Mouse (Mus musculus) embryonic facial prominence, embryonic 15.5 days (tissue): Measurements from ENCODE around the gene Dgcr6. TPM values are rescaled to one million over a fixed set of nuclear protein-coding genes. Genes with fewer than 3 reads are reported as not detected.
"Not testable (repeated sequence)": the region's sequence is repeated elsewhere in the genome, so short reads cannot be mapped to it uniquely, and the experiment has no call there.

Experiments used
- ATAC-seq: fragments of 200-750 bp; cut with Nextera tagmentation; 2 replicates; pipeline ENCODE4 v1.8.0; 2017; ENCODE audit warnings: low read depth, moderate TSS enrichment; ENCODE audit not compliant: insufficient number of reproducible peaks, low FRiP score, low TSS enrichment
- H3K27ac ChIP-seq: fragments of 300-500 bp; sonication (generic); replicated peaks from 2 replicates; pipeline ENCODE4 v1.5.1; 2015; ENCODE audit warnings: mild to moderate bottlenecking, inconsistent platforms
- H3K27me3 ChIP-seq: fragments of 300-500 bp; sonication (generic); 2 replicates; pipeline ENCODE4 v1.6.1; 2015; ENCODE audit warnings: inconsistent platforms
- H3K36me3 ChIP-seq: fragments of 300-500 bp; sonication (generic); 2 replicates; pipeline ENCODE4 v1.6.1; 2015; ENCODE audit warnings: mild to moderate bottlenecking, inconsistent platforms
- H3K4me1 ChIP-seq: fragments of 300-500 bp; sonication (generic); 2 replicates; pipeline ENCODE4 v1.6.1; 2015; ENCODE audit warnings: inconsistent platforms
- H3K4me2 ChIP-seq: fragments of 300-500 bp; sonication (generic); replicated peaks from 2 replicates; pipeline ENCODE4 v1.6.1; 2015; ENCODE audit warnings: mild to moderate bottlenecking, inconsistent platforms
- H3K4me3 ChIP-seq: fragments of 300-500 bp; sonication (generic); replicated peaks from 2 replicates; pipeline ENCODE4 v1.5.1; 2015; ENCODE audit warnings: mild to moderate bottlenecking, inconsistent platforms
- H3K9ac ChIP-seq: fragments of 300-500 bp; sonication (generic); 2 replicates; pipeline ENCODE4 v1.6.1; 2015; ENCODE audit warnings: inconsistent platforms
- H3K9me3 ChIP-seq: fragments of 300-500 bp; sonication (generic); replicated peaks from 2 replicates; pipeline ENCODE4 v1.6.1; 2016; ENCODE audit warnings: inconsistent platforms
- WGBS: fragments of 180-500 bp; shearing (Covaris S2); methylation state at CpG from one replicate; pipeline ENCODE4 v1.1.7; 2015; 5-methylcytosine and 5-hydroxymethylcytosine counted together
- polyA plus RNA-seq: library from polyadenylated mRNA; unstranded; fragments of >200 nt; fragmentation: Nextera tagmentation; extraction: Ambion mirVana; gene quantifications from 2 replicates; pipeline ENCODE4 v1.2.1, GENCODE M21; 2015

Dgcr6 gene
- polyA plus RNA-seq: 108 and 115 TPM in 2 replicates

- ATAC-seq: peak; percentile 54; the same call in 1 of the 2 replicates
- no peaks in the 10 kb centered on the region for H3K9me3 ChIP-seq
- H3K4me3 ChIP-seq: peak within 1 kb of the TSS; percentile 15; the same call in 1 of the 2 replicates
- 0 out of 2 replicates have a peak within 1 kb of the TSS, but pooled peaks have one; percentile 19 for H3K4me2 ChIP-seq
- no peak within 1 kb of the TSS for H3K27ac ChIP-seq
- H3K36me3 ChIP-seq: no peaks in the 10 kb centered on the region
- H3K4me1 ChIP-seq: peaks cover 3% of the 10 kb centered on the region
- WGBS: 8% methylated on average over 11 of the region's 11 CpGs
- no peak within 1 kb of the TSS for H3K9ac ChIP-seq
- no peaks in the 10 kb centered on the region for H3K27me3 ChIP-seq
Observed at GRCm38 (mm10) chr16:18052731-18053202, at the start of gene Dgcr6. TSS of gene Dgcr6 (plus strand) at chr16:18052860.

- H3K4me2 ChIP-seq: no peak overlapping the region
- 52% methylated on average over 5 of the region's 5 CpGs for WGBS
Observed at GRCm38 (mm10) chr16:18004589-18004988, 48.1 kb upstream of the Dgcr6 start.

GRCm38 (mm10) chr16:18007083-18007482, 45.6 kb upstream of the Dgcr6 start:
- no peak overlapping the region for H3K4me2 ChIP-seq
- H3K9ac ChIP-seq: no peak overlapping the region
- no peaks in the 10 kb centered on the region for H3K27me3 ChIP-seq
- H3K9me3 ChIP-seq: no peaks in the 10 kb centered on the region
- ATAC-seq: no peak
- H3K36me3 ChIP-seq: no peaks in the 10 kb centered on the region
- no peak overlapping the region for H3K4me3 ChIP-seq
- H3K4me1 ChIP-seq: no peaks in the 10 kb centered on the region
- 39% methylated on average over 4 of the region's 4 CpGs for WGBS
- no peak overlapping the region for H3K27ac ChIP-seq

More at GRCm38 (mm10) chr16:18004589-18004988, 48.1 kb upstream of the Dgcr6 start:
- H3K9me3 ChIP-seq: no peaks in the 10 kb centered on the region
- H3K4me1 ChIP-seq: no peaks in the 10 kb centered on the region
- ATAC-seq: no peak
- H3K9ac ChIP-seq: no peak overlapping the region
- no peaks in the 10 kb centered on the region for H3K36me3 ChIP-seq
- no peak overlapping the region for H3K4me3 ChIP-seq
- H3K27me3 ChIP-seq: no peaks in the 10 kb centered on the region
- H3K27ac ChIP-seq: no peak overlapping the region

- no peak overlapping the region for H3K9ac ChIP-seq
- H3K27me3 ChIP-seq: no peaks in the 10 kb centered on the region
- no peak for ATAC-seq
- no peak overlapping the region for H3K4me2 ChIP-seq
- WGBS: 71% methylated on average over 6 of the region's 6 CpGs
- H3K27ac ChIP-seq: no peak overlapping the region
- H3K36me3 ChIP-seq: no peaks in the 10 kb centered on the region
- no peaks in the 10 kb centered on the region for H3K9me3 ChIP-seq
- H3K4me1 ChIP-seq: no peaks in the 10 kb centered on the region
- no peak overlapping the region for H3K4me3 ChIP-seq
Observed at GRCm38 (mm10) chr16:18011101-18011500, 41.6 kb upstream of the Dgcr6 start.

GRCm38 (mm10) chr16:18016482-18016881, 36.2 kb upstream of the Dgcr6 start:
- not testable (repeated sequence) for H3K27me3 ChIP-seq, H3K4me2 ChIP-seq, H3K4me3 ChIP-seq, H3K4me1 ChIP-seq, H3K9ac ChIP-seq, ATAC-seq, H3K36me3 ChIP-seq, H3K27ac ChIP-seq, H3K9me3 ChIP-seq
- WGBS: 52% methylated on average over 4 of the region's 4 CpGs

- Histone ChIP-seq H3K27me3 (no peaks in the 10 kb centered on the region), H3K9ac (no peak overlapping the region), H3K4me3 (no peak overlapping the region), H3K4me2 (no peak overlapping the region), H3K36me3 (no peaks in the 10 kb centered on the region), H3K4me1 (no peaks in the 10 kb centered on the region), H3K27ac (no peak overlapping the region), H3K9me3 (no peaks in the 10 kb centered on the region)
- 66% methylated on average over 8 of the region's 8 CpGs for WGBS
- ATAC-seq: no peak
Observed at GRCm38 (mm10) chr16:18022780-18023557, 29.7 kb upstream of the Dgcr6 start.

- 62% methylated on average over 2 of the region's 2 CpGs for WGBS
- Histone ChIP-seq H3K9ac (no peak overlapping the region), H3K36me3 (no peaks in the 10 kb centered on the region), H3K4me1 (no peaks in the 10 kb centered on the region), H3K4me3 (no peak overlapping the region), H3K4me2 (no peak overlapping the region), H3K27ac (no peak overlapping the region), H3K9me3 (no peaks in the 10 kb centered on the region), H3K27me3 (no peaks in the 10 kb centered on the region; the same call in 1 of the 2 replicates)
- no peak for ATAC-seq
Observed at GRCm38 (mm10) chr16:18027371-18027770, 25.3 kb upstream of the Dgcr6 start.

- Histone ChIP-seq H3K4me1 (0 out of 2 replicates have a peak, but pooled peaks cover 4% of the 10 kb centered on the region), H3K4me2 (no peak overlapping the region), H3K9me3 (no peaks in the 10 kb centered on the region), H3K4me3 (no peak overlapping the region), H3K9ac (no peak overlapping the region), H3K27ac (no peak overlapping the region), H3K27me3 (no peaks in the 10 kb centered on the region; the same call in 1 of the 2 replicates), H3K36me3 (no peaks in the 10 kb centered on the region)
- no peak for ATAC-seq
- 39% methylated on average over 2 of the region's 2 CpGs for WGBS
Observed at GRCm38 (mm10) chr16:18031752-18032151, 20.9 kb upstream of the Dgcr6 start.

- Histone ChIP-seq H3K27me3 (peaks cover 3% of the 10 kb centered on the region; the same call in 1 of the 2 replicates), H3K4me2 (no peak overlapping the region), H3K4me1 (0 out of 2 replicates have a peak, but pooled peaks cover 4% of the 10 kb centered on the region), H3K27ac (no peak overlapping the region), H3K36me3 (no peaks in the 10 kb centered on the region), H3K9me3 (no peaks in the 10 kb centered on the region), H3K9ac (no peak overlapping the region), H3K4me3 (no peak overlapping the region)
- no peak for ATAC-seq
- 67% methylated on average over 4 of the region's 4 CpGs for WGBS
Observed at GRCm38 (mm10) chr16:18033289-18033688, 19.4 kb upstream of the Dgcr6 start.

- no peaks in the 10 kb centered on the region for H3K36me3 ChIP-seq
- no peaks in the 10 kb centered on the region for H3K9me3 ChIP-seq
- H3K4me1 ChIP-seq: 0 out of 2 replicates have a peak, but pooled peaks cover 4% of the 10 kb centered on the region
- no peak overlapping the region for H3K27ac ChIP-seq
- no peak overlapping the region for H3K9ac ChIP-seq
- peaks cover 6% of the 10 kb centered on the region; the same call in 1 of the 2 replicates for H3K27me3 ChIP-seq
- ATAC-seq: no peak
- no peak overlapping the region for H3K4me2 ChIP-seq
- 68% methylated on average over 4 of the region's 4 CpGs for WGBS
- H3K4me3 ChIP-seq: no peak overlapping the region
Observed at GRCm38 (mm10) chr16:18034286-18034685, 18.4 kb upstream of the Dgcr6 start.

GRCm38 (mm10) chr16:18036425-18036955, 16.2 kb upstream of the Dgcr6 start:
- Histone ChIP-seq H3K9me3 (no peaks in the 10 kb centered on the region), H3K27ac (no peak overlapping the region), H3K4me3 (no peak overlapping the region), H3K9ac (no peak overlapping the region), H3K36me3 (no peaks in the 10 kb centered on the region), H3K4me2 (no peak overlapping the region), H3K27me3 (peaks cover 6% of the 10 kb centered on the region; the same call in 1 of the 2 replicates), H3K4me1 (0 out of 2 replicates have a peak, but pooled peaks cover 4% of the 10 kb centered on the region)
- 19% methylated on average over 16 of the region's 16 CpGs for whole genome bisulfite sequencing
- ATAC-seq: no peak
